Mouse (Mus musculus) heart, adult 2 months (tissue): Measurements from ENCODE around the gene Cadm2.

Experiments used
- EP300 ChIP-seq: fragments of 200-500 bp; IDR thresholded peaks from 2 replicates; pipeline ENCODE4 v1.6.1; 2011; ENCODE audit warnings: low read depth, low read length, control low read depth; ENCODE audit not compliant: insufficient read depth
- POLR2A ChIP-seq: fragments of 200-500 bp; IDR thresholded peaks from 2 replicates; pipeline ENCODE4 v1.6.1; 2011; ENCODE audit warnings: mild to moderate bottlenecking, low read depth, low read length, control low read depth; ENCODE audit not compliant: insufficient read depth

DNA sequence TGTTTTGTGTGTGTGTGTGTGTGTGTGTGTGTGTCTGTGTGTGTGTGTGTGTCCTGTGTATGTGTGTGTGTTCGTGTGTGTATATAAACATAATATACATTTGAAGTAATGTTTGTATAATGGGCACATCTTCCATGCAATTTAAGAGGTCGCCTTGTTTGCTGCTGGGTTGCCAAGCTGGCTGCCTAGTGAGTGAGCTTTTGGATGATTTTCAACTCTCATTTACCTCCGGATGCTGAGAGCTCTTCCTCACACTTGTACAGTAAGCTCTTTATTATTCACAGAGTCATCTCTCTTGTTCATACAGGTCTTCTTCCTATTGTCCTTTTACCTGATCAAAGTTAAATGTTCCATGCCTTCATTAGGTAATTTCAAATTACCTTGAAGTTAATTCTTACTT lies 822.5 kb downstream of the Cadm2 start:
- TF ChIP-seq POLR2A (no peak), EP300 (no peak)
